Mouse (Mus musculus) liver, embryonic 15.5 days (tissue): ENCODE measurements around the gene Nphp4. TPM values are rescaled to one million over a fixed set of nuclear protein-coding genes. Genes with fewer than 3 reads are reported as not detected.

Experiments
- ATAC-seq: fragments of 200-750 bp; cut with Nextera tagmentation; 2 replicates; pipeline ENCODE4 v1.8.0; 2017; ENCODE audit warnings: moderate number of reproducible peaks, mild to moderate bottlenecking, moderate library complexity; ENCODE audit not compliant: insufficient read depth
- H3K27ac ChIP-seq: fragments of 300-500 bp; sonication (generic); replicated peaks from 2 replicates; pipeline ENCODE4 v1.5.1; 2015; ENCODE audit warnings: mild to moderate bottlenecking, inconsistent platforms
- H3K27me3 ChIP-seq: fragments of 300-500 bp; sonication (generic); 2 replicates; pipeline ENCODE4 v1.6.1; 2015; ENCODE audit warnings: mild to moderate bottlenecking, inconsistent platforms
- H3K36me3 ChIP-seq: fragments of 300-500 bp; sonication (generic); replicated peaks from 2 replicates; pipeline ENCODE4 v1.6.1; 2015; ENCODE audit warnings: moderate library complexity, mild to moderate bottlenecking, inconsistent platforms
- H3K4me1 ChIP-seq: fragments of 300-500 bp; sonication (generic); replicated peaks from 2 replicates; pipeline ENCODE4 v1.6.1; 2015; ENCODE audit warnings: inconsistent platforms
- H3K4me2 ChIP-seq: fragments of 300-500 bp; sonication (generic); 2 replicates; pipeline ENCODE4 v1.6.1; 2015; ENCODE audit warnings: moderate library complexity, mild to moderate bottlenecking, inconsistent platforms
- H3K4me3 ChIP-seq: fragments of 300-500 bp; sonication (generic); replicated peaks from 2 replicates; pipeline ENCODE4 v1.5.1; 2015; ENCODE audit warnings: mild to moderate bottlenecking, inconsistent platforms
- H3K9ac ChIP-seq: fragments of 300-500 bp; sonication (generic); 2 replicates; pipeline ENCODE4 v1.6.1; 2015; ENCODE audit warnings: moderate library complexity, mild to moderate bottlenecking, inconsistent platforms
- H3K9me3 ChIP-seq: fragments of 300-500 bp; sonication (generic); replicated peaks from 2 replicates; pipeline ENCODE4 v1.6.1; 2016; ENCODE audit warnings: inconsistent platforms
- WGBS: fragments of 180-500 bp; shearing (Covaris S2); methylation state at CpG from one replicate; pipeline ENCODE4 v1.1.7; 2015; ENCODE audit warnings: mixed read lengths; ENCODE audit not compliant: insufficient replicate concordance; 5-methylcytosine and 5-hydroxymethylcytosine counted together
- polyA plus RNA-seq: library from polyadenylated mRNA; unstranded; fragments of >200 nt; fragmentation: Nextera tagmentation; extraction: Ambion mirVana; gene quantifications from 2 replicates; pipeline ENCODE4 v1.2.1, GENCODE M21; 2015

Nphp4 gene
- polyA plus RNA-seq, 1 experiment from 2014 or later = 0.12 TPM

- Histone ChIP-seq H3K4me3 (peak overlapping the region; percentile 61), H3K9ac (no peak overlapping the region), H3K27ac (no peak overlapping the region), H3K36me3 (no peaks in the 10 kb centered on the region), H3K4me1 (peaks cover 16% of the 10 kb centered on the region; the same call in 1 of the 2 replicates), H3K4me2 (peak overlapping the region; percentile 65), H3K27me3 (peaks cover 48% of the 10 kb centered on the region), H3K9me3 (no peaks in the 10 kb centered on the region)
- no peak for ATAC-seq
- 4% methylated on average over 13 of the region's 13 CpGs for WGBS
Observed at GRCm38 (mm10) chr4:152478224-152478567, 1.7 kb downstream of the Nphp4 start.

DNA sequence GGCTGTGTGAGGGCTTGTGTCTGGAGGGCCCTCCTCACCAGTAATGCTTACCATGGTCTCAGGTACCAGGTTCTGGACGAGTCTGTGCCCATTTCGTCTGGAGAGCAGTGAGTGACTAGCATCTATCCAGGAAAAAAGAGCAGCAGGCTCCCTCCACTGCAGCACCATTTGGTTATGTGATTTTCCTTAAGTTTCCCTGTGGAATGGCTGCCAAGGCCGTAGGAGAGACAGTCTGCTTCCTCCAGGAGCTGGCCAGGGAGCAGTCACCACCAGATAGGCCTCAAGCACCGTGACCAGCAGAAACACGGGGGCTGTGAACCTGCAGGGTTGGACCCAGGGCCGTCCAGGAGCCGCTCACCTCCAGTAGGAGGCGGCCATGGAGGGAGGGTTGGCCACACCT, 3.9 kb downstream of the Nphp4 start:
- no peak overlapping the region for H3K9ac ChIP-seq
- H3K4me3 ChIP-seq = no peak overlapping the region
- no peak overlapping the region for H3K27ac ChIP-seq
- ATAC-seq = no peak
- H3K4me2 ChIP-seq = no peak overlapping the region
- 30% methylated on average over 8 of the region's 8 CpGs for WGBS
- peaks cover 16% of the 10 kb centered on the region; the same call in 1 of the 2 replicates for H3K4me1 ChIP-seq
- peaks cover 41% of the 10 kb centered on the region for H3K27me3 ChIP-seq
- no peaks in the 10 kb centered on the region for H3K9me3 ChIP-seq
- H3K36me3 ChIP-seq = no peaks in the 10 kb centered on the region

- Histone ChIP-seq H3K9ac (no peak overlapping the region), H3K27ac (no peak overlapping the region), H3K9me3 (no peaks in the 10 kb centered on the region), H3K4me1 (no peaks in the 10 kb centered on the region), H3K27me3 (no peaks in the 10 kb centered on the region), H3K36me3 (no peaks in the 10 kb centered on the region), H3K4me3 (no peak overlapping the region), H3K4me2 (no peak overlapping the region)
- 60% methylated on average over 10 of the region's 10 CpGs for WGBS
- no peak for ATAC-seq
Observed at GRCm38 (mm10) chr4:152488046-152488445, 11.5 kb downstream of the Nphp4 start.

DNA sequence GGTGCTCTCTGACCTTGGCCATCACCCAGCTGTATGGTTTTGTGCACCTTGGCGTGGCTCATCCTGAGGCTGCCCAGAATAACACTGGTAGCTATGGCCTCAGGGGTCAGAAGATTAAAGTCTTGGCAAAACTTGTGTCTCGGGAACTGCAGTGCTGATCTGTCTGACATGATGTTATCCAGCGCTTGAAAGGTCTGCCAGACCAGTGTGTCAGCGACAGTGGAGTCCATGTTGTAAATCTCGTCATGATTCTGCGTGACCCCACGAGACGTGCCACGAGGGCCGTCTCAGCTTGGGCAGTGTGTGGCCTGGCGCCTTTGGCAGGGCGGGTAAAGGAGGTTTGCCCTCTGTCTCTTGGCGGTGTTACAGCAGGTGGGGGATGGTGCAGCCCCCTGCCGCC, 13.8 kb downstream of the Nphp4 start:
- no peak overlapping the region for H3K27ac ChIP-seq
- H3K4me1 ChIP-seq = no peaks in the 10 kb centered on the region
- no peak for ATAC-seq
- H3K27me3 ChIP-seq = no peaks in the 10 kb centered on the region
- H3K9ac ChIP-seq = no peak overlapping the region
- H3K36me3 ChIP-seq = no peaks in the 10 kb centered on the region
- 72% methylated on average over 14 of the region's 14 CpGs for WGBS
- no peaks in the 10 kb centered on the region for H3K9me3 ChIP-seq
- H3K4me3 ChIP-seq = no peak overlapping the region
- no peak overlapping the region for H3K4me2 ChIP-seq

- no peak overlapping the region for H3K4me2 ChIP-seq
- H3K36me3 ChIP-seq = no peaks in the 10 kb centered on the region
- H3K9me3 ChIP-seq = no peaks in the 10 kb centered on the region
- H3K4me1 ChIP-seq = no peaks in the 10 kb centered on the region
- ATAC-seq = no peak
- no peaks in the 10 kb centered on the region for H3K27me3 ChIP-seq
- no peak overlapping the region for H3K4me3 ChIP-seq
- no peak overlapping the region for H3K9ac ChIP-seq
- H3K27ac ChIP-seq = no peak overlapping the region
- WGBS = 19% methylated on average over 15 of the region's 15 CpGs
Observed at GRCm38 (mm10) chr4:152491250-152491899, 14.9 kb downstream of the Nphp4 start.

DNA sequence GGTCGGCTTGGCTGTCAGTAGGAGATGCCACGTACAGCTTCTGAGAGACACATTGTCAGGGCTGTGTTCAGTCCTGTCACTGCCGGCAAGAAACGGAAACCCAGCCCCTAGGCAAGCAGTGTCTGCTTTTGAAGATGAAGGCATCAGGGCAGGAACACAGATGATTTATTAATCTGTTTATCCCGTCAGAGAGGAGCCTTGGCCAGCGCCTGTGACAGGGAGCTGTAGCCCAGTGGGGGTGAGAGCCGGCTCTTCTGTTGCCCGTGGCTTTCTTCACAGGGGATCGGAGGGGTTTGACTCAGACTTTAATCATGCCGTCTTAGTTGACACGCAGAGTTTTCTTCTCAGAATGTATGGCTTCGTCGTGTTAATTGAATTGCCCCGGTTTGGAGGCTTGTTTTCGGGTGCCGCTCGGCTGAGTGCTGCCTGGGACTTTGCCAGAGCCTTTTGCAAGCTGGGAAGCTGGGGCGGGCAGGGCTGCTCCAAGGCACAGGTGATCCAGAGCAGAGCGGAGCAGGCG, 17.9 kb downstream of the Nphp4 start:
- Histone ChIP-seq H3K9ac (no peak overlapping the region), H3K9me3 (no peaks in the 10 kb centered on the region), H3K4me1 (no peaks in the 10 kb centered on the region), H3K36me3 (no peaks in the 10 kb centered on the region), H3K4me3 (no peak overlapping the region), H3K27me3 (no peaks in the 10 kb centered on the region), H3K27ac (no peak overlapping the region), H3K4me2 (no peak overlapping the region)
- WGBS = 48% methylated on average over 20 of the region's 20 CpGs
- ATAC-seq = no peak

DNA sequence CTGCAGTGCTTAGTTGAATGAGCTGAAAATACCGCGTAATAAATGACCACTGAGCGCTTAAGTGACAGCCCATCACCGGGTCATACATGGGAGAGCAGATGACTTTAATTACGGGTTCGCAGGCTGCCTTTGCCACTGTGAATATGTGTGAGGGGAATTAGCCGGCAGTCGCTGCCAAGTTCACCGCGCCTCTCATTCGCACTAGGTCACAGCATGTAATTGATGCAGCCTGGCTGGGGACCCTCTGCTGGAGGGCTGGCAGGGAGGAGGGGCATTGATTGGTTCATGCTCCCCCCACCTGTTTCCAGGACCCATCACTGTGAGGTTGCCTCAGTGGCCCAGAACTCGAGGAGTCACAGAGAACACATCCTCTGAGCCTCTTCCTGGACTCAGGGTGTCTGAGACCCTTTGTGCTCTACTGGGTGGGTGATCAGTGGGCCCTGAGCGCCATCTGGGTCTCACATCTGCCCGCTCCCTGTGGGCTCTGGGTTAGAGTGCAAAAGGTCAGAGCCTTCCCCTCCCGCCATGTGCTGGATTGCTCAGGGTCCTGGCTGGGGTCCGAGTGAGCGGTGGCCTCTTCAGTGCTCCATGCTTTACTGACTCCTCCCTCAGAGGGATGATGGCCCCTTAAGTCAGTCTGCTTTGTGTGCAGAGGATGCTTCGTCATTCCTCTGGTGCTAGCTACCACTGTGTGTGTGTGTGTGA, 35.9 kb downstream of the Nphp4 start:
- Histone ChIP-seq H3K27ac (no peak overlapping the region), H3K9me3 (peaks cover 6% of the 10 kb centered on the region; the same call in 1 of the 2 replicates), H3K4me2 (no peak overlapping the region), H3K9ac (no peak overlapping the region), H3K27me3 (no peaks in the 10 kb centered on the region), H3K4me1 (no peaks in the 10 kb centered on the region), H3K4me3 (no peak overlapping the region), H3K36me3 (no peaks in the 10 kb centered on the region)
- ATAC-seq = no peak
- 65% methylated on average over 18 of the region's 18 CpGs for WGBS

DNA sequence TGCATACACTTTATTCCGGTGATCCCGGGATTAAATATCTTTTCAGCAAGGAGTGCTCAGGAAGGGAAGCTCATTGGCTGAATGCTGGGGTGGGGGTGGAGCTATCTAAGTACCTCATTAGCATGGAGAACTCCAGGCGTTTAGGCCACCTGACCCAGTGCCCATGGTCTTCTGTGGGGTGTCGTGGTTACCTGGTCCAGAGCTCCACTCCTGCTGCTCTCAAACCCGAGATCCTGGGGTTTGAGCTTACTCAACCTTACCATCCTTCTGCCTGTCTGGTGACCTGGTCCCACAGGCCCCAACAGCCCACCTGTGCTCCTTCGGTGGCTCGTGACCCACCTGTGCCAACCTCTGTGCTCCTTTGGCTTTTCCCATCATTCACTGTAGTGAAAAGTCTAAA, 38.4 kb downstream of the Nphp4 start:
- WGBS = 65% methylated on average over 7 of the region's 7 CpGs
- no peak overlapping the region for H3K9ac ChIP-seq

GRCm38 (mm10) chr4:152519106-152519505, 42.6 kb downstream of the Nphp4 start:
- no peaks in the 10 kb centered on the region for H3K36me3 ChIP-seq
- H3K27ac ChIP-seq = no peak overlapping the region
- ATAC-seq = no peak
- no peak overlapping the region for H3K4me2 ChIP-seq
- peaks cover 5% of the 10 kb centered on the region; the same call in 1 of the 2 replicates for H3K9me3 ChIP-seq
- H3K27me3 ChIP-seq = no peaks in the 10 kb centered on the region
- H3K4me3 ChIP-seq = no peak overlapping the region
- WGBS = 44% methylated on average over 10 of the region's 10 CpGs
- H3K4me1 ChIP-seq = no peaks in the 10 kb centered on the region
- no peak overlapping the region for H3K9ac ChIP-seq

More for the DNA sequence above, 38.4 kb downstream of the Nphp4 start:
- no peak for ATAC-seq
- H3K4me3 ChIP-seq = no peak overlapping the region
- no peaks in the 10 kb centered on the region for H3K4me1 ChIP-seq
- no peak overlapping the region for H3K27ac ChIP-seq
- no peaks in the 10 kb centered on the region for H3K27me3 ChIP-seq
- H3K4me2 ChIP-seq = no peak overlapping the region
- no peaks in the 10 kb centered on the region for H3K36me3 ChIP-seq
- no peaks in the 10 kb centered on the region for H3K9me3 ChIP-seq

GRCm38 (mm10) chr4:152520083-152520482, 43.6 kb downstream of the Nphp4 start:
- H3K9ac ChIP-seq = no peak overlapping the region
- ATAC-seq = no peak
- WGBS = 27% methylated on average over 6 of the region's 6 CpGs
- H3K4me3 ChIP-seq = no peak overlapping the region
- H3K4me1 ChIP-seq = no peaks in the 10 kb centered on the region
- no peak overlapping the region for H3K27ac ChIP-seq
- H3K4me2 ChIP-seq = no peak overlapping the region
- no peaks in the 10 kb centered on the region for H3K27me3 ChIP-seq
- peaks cover 5% of the 10 kb centered on the region; the same call in 1 of the 2 replicates for H3K9me3 ChIP-seq
- no peaks in the 10 kb centered on the region for H3K36me3 ChIP-seq

- H3K9ac ChIP-seq = no peak overlapping the region
- H3K4me3 ChIP-seq = no peak overlapping the region
- no peaks in the 10 kb centered on the region for H3K36me3 ChIP-seq
- no peak overlapping the region for H3K4me2 ChIP-seq
- ATAC-seq = no peak
- WGBS = 68% methylated on average over 9 of the region's 9 CpGs
- H3K27ac ChIP-seq = no peak overlapping the region
- H3K9me3 ChIP-seq = no peaks in the 10 kb centered on the region
- H3K4me1 ChIP-seq = no peaks in the 10 kb centered on the region
- no peaks in the 10 kb centered on the region for H3K27me3 ChIP-seq
Observed at GRCm38 (mm10) chr4:152532872-152533271, 56.4 kb downstream of the Nphp4 start.
